Mouse (Mus musculus): ENCODE measurements around the gene Kcnh7. TPM values are rescaled to one million over a fixed set of nuclear protein-coding genes. Genes with fewer than 3 reads are reported as not detected.

Kcnh7 gene
- polyA plus RNA-seq, 1 experiment from 2014 or later = 0.13 TPM

DNA sequence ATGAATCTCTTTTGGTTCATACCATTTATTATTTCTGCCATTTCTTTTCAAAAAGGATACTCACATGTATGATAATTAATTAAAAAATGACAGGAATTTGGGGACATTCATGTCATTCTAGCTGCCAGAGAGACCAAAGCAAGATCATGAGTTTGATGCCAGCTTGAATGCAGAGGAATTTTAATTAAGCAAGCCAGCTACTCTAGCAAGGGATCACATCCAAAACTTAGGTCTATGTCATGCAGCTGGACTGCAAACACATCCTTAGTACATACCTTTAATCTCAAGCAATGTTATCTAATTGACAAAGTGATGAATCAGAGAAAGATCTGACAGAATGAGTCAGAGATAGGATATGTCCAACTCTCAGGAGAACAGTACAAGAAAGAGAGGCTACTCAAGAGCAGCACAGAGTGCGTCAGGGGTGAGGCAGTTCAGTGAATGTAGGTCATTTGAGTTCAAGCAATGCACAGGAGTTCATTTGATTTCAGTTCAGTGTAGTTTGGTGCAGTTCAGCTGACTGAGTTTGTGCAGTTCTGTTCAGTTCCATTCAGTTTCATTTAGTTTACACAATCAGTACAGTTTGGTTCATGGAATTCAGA is 248.7 kb downstream of the Kcnh7 start:
- Histone ChIP-seq H3K27me3 (ENCODE audit: insufficient read depth, low read length) (no peaks in the 10 kb centered on the region), H3K9me3 (ENCODE audit: low read depth, low read length) (no peaks in the 10 kb centered on the region), H3K4me1 (ENCODE audit: insufficient read depth) (no peaks in the 10 kb centered on the region), H3K27ac (ENCODE audit: low read depth) (no peak overlapping the region), H3K9ac (no peak overlapping the region), H3K36me3 (ENCODE audit: insufficient read depth) (no peaks in the 10 kb centered on the region), H3K4me2 (no peak overlapping the region), H3K4me3 (ENCODE audit: low read depth, low read length) (no peak overlapping the region)
- ATAC-seq (ENCODE audit: insufficient read depth) (no peak), DNase-seq (no peak)
- 63% methylated on average over 1 of the region's 1 CpGs for WGBS
- no peak for TF ChIP-seq CTCF (IDR thresholded peaks at IDR 0.05; ENCODE audit: low read depth)

DNA sequence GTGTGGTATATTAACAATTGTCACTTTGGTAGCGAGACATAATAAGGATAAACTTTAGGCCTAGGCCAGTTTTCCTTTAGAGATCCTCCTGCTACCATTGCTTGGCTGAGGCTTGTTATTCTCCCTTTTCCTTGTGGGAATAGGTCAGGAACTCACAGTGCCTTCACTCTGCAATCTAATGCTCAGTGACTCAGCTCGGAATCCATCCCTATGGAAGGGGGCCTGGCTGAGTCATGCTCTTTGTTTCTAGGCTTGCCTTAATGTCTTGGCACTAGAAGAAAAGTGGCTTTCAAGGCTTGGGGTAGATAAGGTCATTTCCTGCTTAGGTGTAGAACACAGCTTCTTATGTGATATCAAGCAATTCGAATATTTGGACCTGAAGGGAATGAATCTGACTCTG is 255.6 kb downstream of the Kcnh7 start:
- no peak for ATAC-seq (ENCODE audit: insufficient read depth)
- no peak overlapping the region for H3K27ac ChIP-seq (ENCODE audit: low read depth)
- 72% methylated on average over 3 of the region's 3 CpGs for WGBS

DNA sequence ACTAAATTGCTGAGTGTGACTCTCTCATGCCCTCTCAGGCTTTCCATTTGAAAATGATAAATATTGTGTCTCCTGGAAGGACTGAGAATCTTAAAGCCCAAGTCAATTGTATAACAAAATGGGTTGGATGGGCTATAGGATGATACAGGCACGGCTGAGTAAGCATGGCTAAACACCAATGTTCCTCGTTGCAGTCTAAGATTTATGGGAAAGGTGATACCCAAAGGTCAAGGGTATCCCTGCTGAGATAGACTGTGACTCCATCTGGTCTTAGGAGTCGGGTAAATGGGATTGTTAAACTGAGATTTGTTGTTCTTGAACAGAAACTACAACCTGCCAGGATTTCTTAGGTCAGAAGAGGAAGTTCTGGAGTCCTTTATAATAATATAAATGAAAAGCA is 256.0 kb downstream of the Kcnh7 start:
- H3K4me3 ChIP-seq (ENCODE audit: low read depth, low read length) = no peak overlapping the region
- no peak for TF ChIP-seq CTCF (IDR thresholded peaks at IDR 0.05; ENCODE audit: low read depth)
- no peaks in the 10 kb centered on the region for H3K9me3 ChIP-seq (ENCODE audit: low read depth, low read length)
- H3K9ac ChIP-seq = no peak overlapping the region
- no peaks in the 10 kb centered on the region for H3K36me3 ChIP-seq (ENCODE audit: insufficient read depth)
- H3K4me2 ChIP-seq = no peak overlapping the region
- no peaks in the 10 kb centered on the region for H3K27me3 ChIP-seq (ENCODE audit: insufficient read depth, low read length)
- DNase-seq = no peak
- no peak for ATAC-seq (ENCODE audit: insufficient read depth)
- H3K4me1 ChIP-seq (ENCODE audit: insufficient read depth) = no peaks in the 10 kb centered on the region
- H3K27ac ChIP-seq (ENCODE audit: low read depth) = no peak overlapping the region
- WGBS = 40% methylated on average over 3 of the region's 3 CpGs

More for the DNA sequence above, 255.6 kb downstream of the Kcnh7 start:
- Histone ChIP-seq H3K4me3 (ENCODE audit: low read depth, low read length) (no peak overlapping the region), H3K27me3 (ENCODE audit: insufficient read depth, low read length) (no peaks in the 10 kb centered on the region), H3K9me3 (ENCODE audit: low read depth, low read length) (no peaks in the 10 kb centered on the region), H3K4me1 (ENCODE audit: insufficient read depth) (no peaks in the 10 kb centered on the region), H3K9ac (no peak overlapping the region), H3K36me3 (ENCODE audit: insufficient read depth) (no peaks in the 10 kb centered on the region), H3K4me2 (no peak overlapping the region)
- no peak for TF ChIP-seq CTCF (IDR thresholded peaks at IDR 0.05; ENCODE audit: low read depth)
- DNase-seq = no peak

GRCm38 (mm10) chr2:62923803-62924202 is 260.3 kb downstream of the Kcnh7 start:
- Histone ChIP-seq H3K4me1 (ENCODE audit: insufficient read depth) (no peaks in the 10 kb centered on the region), H3K4me2 (no peak overlapping the region), H3K36me3 (ENCODE audit: insufficient read depth) (no peaks in the 10 kb centered on the region), H3K9ac (no peak overlapping the region), H3K27me3 (ENCODE audit: insufficient read depth, low read length) (no peaks in the 10 kb centered on the region), H3K4me3 (ENCODE audit: low read depth, low read length) (no peak overlapping the region), H3K9me3 (ENCODE audit: low read depth, low read length) (no peaks in the 10 kb centered on the region), H3K27ac (ENCODE audit: low read depth) (no peak overlapping the region)
- no peak for TF ChIP-seq CTCF (IDR thresholded peaks at IDR 0.05; ENCODE audit: low read depth)
- DNase-seq = no peak
- no peak for ATAC-seq (ENCODE audit: insufficient read depth)
- 77% methylated on average over 4 of the region's 4 CpGs for WGBS

GRCm38 (mm10) chr2:62907688-62908087 is 276.4 kb downstream of the Kcnh7 start:
- Histone ChIP-seq H3K4me1 (ENCODE audit: insufficient read depth) (no peaks in the 10 kb centered on the region), H3K36me3 (ENCODE audit: insufficient read depth) (no peaks in the 10 kb centered on the region), H3K9me3 (ENCODE audit: low read depth, low read length) (no peaks in the 10 kb centered on the region), H3K27me3 (ENCODE audit: insufficient read depth, low read length) (no peaks in the 10 kb centered on the region), H3K27ac (ENCODE audit: low read depth) (no peak overlapping the region), H3K4me2 (no peak overlapping the region), H3K9ac (no peak overlapping the region), H3K4me3 (ENCODE audit: low read depth, low read length) (no peak overlapping the region)
- ATAC-seq (ENCODE audit: insufficient read depth) (no peak), DNase-seq (no peak)
- 59% methylated on average over 3 of the region's 3 CpGs for WGBS
- no peak for TF ChIP-seq CTCF (IDR thresholded peaks at IDR 0.05; ENCODE audit: low read depth)

DNA sequence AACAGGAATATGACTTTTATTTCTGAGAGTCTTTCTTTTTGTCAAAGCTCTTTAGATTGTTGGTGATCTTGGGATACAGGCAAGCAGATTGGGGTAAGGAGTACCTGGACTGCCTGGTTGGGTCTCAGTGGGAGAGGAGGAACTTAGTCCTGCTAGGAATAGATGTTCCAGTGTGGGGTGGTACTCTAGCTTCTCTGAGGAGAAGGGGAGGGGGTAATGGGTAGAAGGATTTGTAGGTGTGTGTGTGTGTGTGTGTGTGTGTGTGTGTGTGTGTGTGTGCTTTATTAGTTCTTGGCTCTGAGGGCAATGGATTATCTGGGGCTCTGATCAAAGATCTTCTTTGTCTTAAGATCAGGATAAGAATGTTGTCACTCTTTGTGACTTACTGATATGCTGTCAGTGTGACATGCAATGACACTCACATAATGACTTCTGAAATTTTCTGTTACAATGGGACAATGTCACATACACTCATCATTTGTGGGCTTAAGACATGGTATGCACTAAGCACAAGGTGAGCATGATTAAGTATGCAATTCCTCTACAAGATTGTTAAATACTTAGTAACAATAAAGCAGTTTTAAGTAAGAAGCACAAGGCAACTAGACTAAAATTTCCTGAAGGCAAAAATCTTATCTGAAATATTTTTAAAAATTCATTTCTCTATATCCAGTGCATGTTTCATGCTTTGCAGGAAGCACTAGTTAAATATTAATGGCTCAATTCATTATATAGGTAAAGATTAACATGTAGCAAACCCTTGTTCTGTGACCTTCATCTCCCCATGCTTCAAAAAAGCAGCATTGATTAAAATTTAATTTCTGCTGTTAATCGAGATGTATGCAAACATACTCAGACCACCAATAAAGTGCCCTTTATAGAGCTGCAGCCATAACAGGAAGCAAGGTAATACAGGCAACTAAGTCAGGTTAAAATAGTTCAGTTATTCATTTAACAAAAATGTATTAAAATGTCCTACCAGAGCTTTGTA is 281.4 kb downstream of the Kcnh7 start:
- no peaks in the 10 kb centered on the region for H3K27me3 ChIP-seq (ENCODE audit: insufficient read depth, low read length)
- no peak overlapping the region for H3K9ac ChIP-seq
- TF ChIP-seq CTCF (IDR thresholded peaks at IDR 0.05; ENCODE audit: low read depth) = no peak
- no peak overlapping the region for H3K4me3 ChIP-seq (ENCODE audit: low read depth, low read length)
- H3K4me1 ChIP-seq (ENCODE audit: insufficient read depth) = no peaks in the 10 kb centered on the region
- H3K36me3 ChIP-seq (ENCODE audit: insufficient read depth) = no peaks in the 10 kb centered on the region
- no peaks in the 10 kb centered on the region for H3K9me3 ChIP-seq (ENCODE audit: low read depth, low read length)
- no peak for DNase-seq
- no peak overlapping the region for H3K27ac ChIP-seq (ENCODE audit: low read depth)
- ATAC-seq (ENCODE audit: insufficient read depth) = no peak
- H3K4me2 ChIP-seq = no peak overlapping the region
- WGBS = 66% methylated on average over 1 of the region's 1 CpGs

DNA sequence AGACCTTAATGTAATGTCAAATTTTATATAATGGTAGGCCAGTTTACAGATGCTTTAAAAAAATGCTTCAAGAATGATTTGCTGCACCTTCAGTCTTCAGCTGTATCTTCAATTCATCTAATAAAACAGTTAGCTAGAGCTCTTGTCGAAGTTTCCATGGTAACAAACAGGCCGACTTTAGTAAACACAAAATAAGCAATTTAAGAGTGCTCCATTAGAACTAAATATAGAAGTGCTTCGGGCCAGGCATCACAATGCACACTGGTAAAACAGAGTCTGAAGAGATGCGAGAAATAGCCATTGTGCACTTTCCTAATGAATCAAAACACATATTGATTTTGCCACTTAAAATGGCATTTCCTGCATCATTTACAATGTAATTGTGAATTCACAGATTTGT is 305.3 kb downstream of the Kcnh7 start:
- 77% methylated on average over 4 of the region's 4 CpGs for WGBS
- H3K9me3 ChIP-seq (ENCODE audit: low read depth, low read length) = no peaks in the 10 kb centered on the region
- no peaks in the 10 kb centered on the region for H3K27me3 ChIP-seq (ENCODE audit: insufficient read depth, low read length)
- H3K9ac ChIP-seq = no peak overlapping the region
- H3K4me3 ChIP-seq (ENCODE audit: low read depth, low read length) = no peak overlapping the region
- DNase-seq = no peak
- H3K27ac ChIP-seq (ENCODE audit: low read depth) = no peak overlapping the region
- H3K36me3 ChIP-seq (ENCODE audit: insufficient read depth) = no peaks in the 10 kb centered on the region
- no peak for ATAC-seq (ENCODE audit: insufficient read depth)
- no peak overlapping the region for H3K4me2 ChIP-seq
- TF ChIP-seq CTCF (IDR thresholded peaks at IDR 0.05; ENCODE audit: low read depth) = no peak
- no peaks in the 10 kb centered on the region for H3K4me1 ChIP-seq (ENCODE audit: insufficient read depth)
